Mouse (Mus musculus) gastrocnemius, adult 2 months (tissue): ENCODE data around the gene Utp14a. TPM values are rescaled to one million over a fixed set of nuclear protein-coding genes. Genes with fewer than 3 reads are reported as not detected.

Experiments used
- DNase-seq: peaks from one replicate; pipeline ENCODE4 v3.0.0; 2022
- H3K27ac ChIP-seq: fragments of 200-600 bp; 2 replicates; pipeline ENCODE4 v1.8.1; 2022; ENCODE audit warnings: mild to moderate bottlenecking
- H3K4me3 ChIP-seq: fragments of 200-600 bp; 2 replicates; pipeline ENCODE4 v1.8.1; 2022; ENCODE audit warnings: mild to moderate bottlenecking, moderate library complexity
- CTCF ChIP-seq: fragments of 200-600 bp; IDR thresholded peaks from 2 replicates; pipeline ENCODE4 v1.8.1; 2022; ENCODE audit warnings: antibody characterized with exemption, mild to moderate bottlenecking, moderate library complexity
- intact Hi-C: fragments of 180-260 bp; cut with DNase I; formaldehyde crosslinking; loops from one replicate; pipeline ENCODE4 v1.15.1; 2025
- total RNA-seq, 2 experiments: library from RNA; stranded (reverse); gene quantifications; 2 replicates each; pipeline ENCODE4 v1.2.3; 2021

The Utp14a gene
- total RNA-seq, 2 experiments from 2014 or later, result 12.1 to 15.2 TPM

GRCm38 (mm10) chrX:48278103-48278502 lies 21.4 kb downstream of the Utp14a start:
- peak; percentile 74 for TF ChIP-seq CTCF
- peak; percentile 34 for DNase-seq
- Histone ChIP-seq H3K4me3 (no peak overlapping the region), H3K27ac (no peak overlapping the region)
- intact Hi-C loops, result loop anchor here (1.0 kb wide), 1 partner anchor 105 kb away; no protein-coding TSS in a partner anchor

- H3K4me3 ChIP-seq, result peak overlapping the region; percentile 87
- intact Hi-C loops, result loop anchor here (2.0 kb wide), 3 partner anchors 30 to 126 kb away; no protein-coding TSS in a partner anchor
- H3K27ac ChIP-seq, result peak overlapping the region; percentile 89
- no peak for TF ChIP-seq CTCF
- peak; percentile 90 for DNase-seq
Measured at GRCm38 (mm10) chrX:48284386-48285005, 27.8 kb downstream of the Utp14a start.

- peak overlapping the region; percentile 87 for H3K4me3 ChIP-seq
- peak overlapping the region; percentile 89 for H3K27ac ChIP-seq
- peak; percentile 81 for DNase-seq
- TF ChIP-seq CTCF, result no peak
- intact Hi-C loops, result loop anchor here (2.0 kb wide), 3 partner anchors 30 to 126 kb away; no protein-coding TSS in a partner anchor
Measured at GRCm38 (mm10) chrX:48285006-48285650, 28.5 kb downstream of the Utp14a start.

GRCm38 (mm10) chrX:48285651-48286021 lies 29.0 kb downstream of the Utp14a start:
- DNase-seq, result no peak
- TF ChIP-seq CTCF, result no peak
- peak overlapping the region; percentile 87 for H3K4me3 ChIP-seq
- intact Hi-C loops, result loop anchor here (2.0 kb wide), 3 partner anchors 29 to 125 kb away; no protein-coding TSS in a partner anchor
- H3K27ac ChIP-seq, result peak overlapping the region; percentile 85

- TF ChIP-seq CTCF, result no peak
- Histone ChIP-seq H3K4me3 (no peak overlapping the region), H3K27ac (no peak overlapping the region)
- DNase-seq, result no peak
- intact Hi-C loops, result no loop called here
Measured at GRCm38 (mm10) chrX:48286488-48286887, 29.8 kb downstream of the Utp14a start.

GRCm38 (mm10) chrX:48288008-48288407 lies 31.3 kb downstream of the Utp14a start:
- H3K4me3 ChIP-seq, result no peak overlapping the region
- no peak overlapping the region for H3K27ac ChIP-seq
- DNase-seq, result no peak
- intact Hi-C loops, result no loop called here
- TF ChIP-seq CTCF, result no peak

- H3K4me3 ChIP-seq, result no peak overlapping the region
- TF ChIP-seq CTCF, result no peak
- no peak overlapping the region for H3K27ac ChIP-seq
- DNase-seq, result no peak
- intact Hi-C loops, result no loop called here
Measured at GRCm38 (mm10) chrX:48291413-48291812, 34.8 kb downstream of the Utp14a start.

- intact Hi-C loops, result no loop called here
- Histone ChIP-seq H3K27ac (no peak overlapping the region), H3K4me3 (no peak overlapping the region)
- no peak for DNase-seq
- no peak for TF ChIP-seq CTCF
Measured at GRCm38 (mm10) chrX:48305356-48305755, 48.7 kb downstream of the Utp14a start.

- H3K27ac ChIP-seq, result no peak overlapping the region
- intact Hi-C loops, result no loop called here
- no peak for DNase-seq
- TF ChIP-seq CTCF, result no peak
- H3K4me3 ChIP-seq, result no peak overlapping the region
Measured at GRCm38 (mm10) chrX:48310706-48311517, 54.2 kb downstream of the Utp14a start.

- no peak for DNase-seq
- intact Hi-C loops, result no loop called here
Measured at GRCm38 (mm10) chrX:48311727-48312126, 55.1 kb downstream of the Utp14a start.

GRCm38 (mm10) chrX:48314530-48315079 lies 57.9 kb downstream of the Utp14a start:
- TF ChIP-seq CTCF, result no peak
- intact Hi-C loops, result loop anchor here (2.0 kb wide), 1 partner anchor 30 kb away; no protein-coding TSS in a partner anchor
- Histone ChIP-seq H3K27ac (peak overlapping the region; percentile 78), H3K4me3 (peak overlapping the region; percentile 74)
- peak; percentile 88 for DNase-seq

More at GRCm38 (mm10) chrX:48311727-48312126, 55.1 kb downstream of the Utp14a start:
- Histone ChIP-seq H3K4me3 (no peak overlapping the region), H3K27ac (no peak overlapping the region)
- no peak for TF ChIP-seq CTCF

GRCm38 (mm10) chrX:48317444-48317843 lies 60.8 kb downstream of the Utp14a start:
- Histone ChIP-seq H3K27ac (no peak overlapping the region), H3K4me3 (no peak overlapping the region)
- DNase-seq, result no peak
- intact Hi-C loops, result no loop called here
- no peak for TF ChIP-seq CTCF
